Mouse (Mus musculus): Measurements from ENCODE around the gene Sh3pxd2a. TPM values are rescaled to one million over a fixed set of nuclear protein-coding genes. Genes with fewer than 3 reads are reported as not detected.

The Sh3pxd2a gene
- polyA plus RNA-seq, 1 experiment from 2014 or later: 2.7 TPM

GRCm38 (mm10) chr19:47421128-47421898 lies 42.9 kb downstream of the Sh3pxd2a start:
- H3K27ac ChIP-seq: 0 out of 2 replicates have a peak overlapping the region, but pooled peaks have one; percentile 25
- peaks cover 13% of the 10 kb centered on the region; the same call in 1 of the 2 replicates for H3K36me3 ChIP-seq
- peaks cover 3% of the 10 kb centered on the region; the same call in 1 of the 2 replicates for H3K27me3 ChIP-seq (ENCODE audit: insufficient read depth, poor library complexity, severe bottlenecking)
- 82% methylated on average over 14 of the region's 14 CpGs for WGBS
- H3K4me1 ChIP-seq (replicated peaks): peaks cover 35% of the 10 kb centered on the region
- H3K9me3 ChIP-seq: no peaks in the 10 kb centered on the region
- no peak overlapping the region for H3K4me3 ChIP-seq
- no peak for DNase-seq (ENCODE audit: low spot score)

GRCm38 (mm10) chr19:47420539-47420938 lies 43.7 kb downstream of the Sh3pxd2a start:
- H3K4me1 ChIP-seq (replicated peaks): peaks cover 38% of the 10 kb centered on the region
- no peaks in the 10 kb centered on the region for H3K9me3 ChIP-seq
- H3K27ac ChIP-seq: no peak overlapping the region
- no peak overlapping the region for H3K4me3 ChIP-seq
- H3K36me3 ChIP-seq: peaks cover 13% of the 10 kb centered on the region; the same call in 1 of the 2 replicates
- 89% methylated on average over 11 of the region's 11 CpGs for WGBS
- H3K27me3 ChIP-seq (ENCODE audit: insufficient read depth, poor library complexity, severe bottlenecking): peaks cover 3% of the 10 kb centered on the region; the same call in 1 of the 2 replicates
- no peak for DNase-seq (ENCODE audit: low spot score)

GRCm38 (mm10) chr19:47419208-47419607 lies 45.0 kb downstream of the Sh3pxd2a start:
- WGBS: 96% methylated on average over 8 of the region's 8 CpGs
- no peak for DNase-seq (ENCODE audit: low spot score)
- no peaks in the 10 kb centered on the region for H3K9me3 ChIP-seq
- H3K4me3 ChIP-seq: no peak overlapping the region
- H3K27ac ChIP-seq: no peak overlapping the region
- peaks cover 50% of the 10 kb centered on the region for H3K4me1 ChIP-seq (replicated peaks)
- peaks cover 11% of the 10 kb centered on the region; the same call in 1 of the 2 replicates for H3K36me3 ChIP-seq
- H3K27me3 ChIP-seq (ENCODE audit: insufficient read depth, poor library complexity, severe bottlenecking): peaks cover 2% of the 10 kb centered on the region; the same call in 1 of the 2 replicates

GRCm38 (mm10) chr19:47416161-47416560 lies 48.0 kb downstream of the Sh3pxd2a start:
- DNase-seq (ENCODE audit: low spot score): no peak
- 91% methylated on average over 12 of the region's 12 CpGs for WGBS
- H3K9me3 ChIP-seq: no peaks in the 10 kb centered on the region
- no peaks in the 10 kb centered on the region for H3K27me3 ChIP-seq (ENCODE audit: insufficient read depth, poor library complexity, severe bottlenecking)
- H3K4me1 ChIP-seq (replicated peaks): peaks cover 42% of the 10 kb centered on the region
- H3K36me3 ChIP-seq: peaks cover 6% of the 10 kb centered on the region; the same call in 1 of the 2 replicates
- H3K27ac ChIP-seq: no peak overlapping the region
- no peak overlapping the region for H3K4me3 ChIP-seq

GRCm38 (mm10) chr19:47414142-47414905 lies 49.9 kb downstream of the Sh3pxd2a start:
- 59% methylated on average over 13 of the region's 13 CpGs for WGBS
- H3K9me3 ChIP-seq: no peaks in the 10 kb centered on the region
- no peak for DNase-seq (ENCODE audit: low spot score)
- no peak overlapping the region for H3K4me3 ChIP-seq
- no peaks in the 10 kb centered on the region for H3K27me3 ChIP-seq (ENCODE audit: insufficient read depth, poor library complexity, severe bottlenecking)
- peaks cover 48% of the 10 kb centered on the region for H3K4me1 ChIP-seq (replicated peaks)
- H3K27ac ChIP-seq: peak overlapping the region; percentile 42; the same call in 1 of the 2 replicates
- H3K36me3 ChIP-seq: peaks cover 6% of the 10 kb centered on the region; the same call in 1 of the 2 replicates

- Histone ChIP-seq H3K36me3 (peaks cover 8% of the 10 kb centered on the region; the same call in 1 of the 2 replicates), H3K27me3 (ENCODE audit: insufficient read depth, poor library complexity, severe bottlenecking) (no peaks in the 10 kb centered on the region), H3K9me3 (no peaks in the 10 kb centered on the region), H3K4me3 (no peak overlapping the region), H3K27ac (no peak overlapping the region), H3K4me1 (replicated peaks) (peaks cover 56% of the 10 kb centered on the region)
- DNase-seq (ENCODE audit: low spot score): no peak
- WGBS: 90% methylated on average over 6 of the region's 6 CpGs
Measured at GRCm38 (mm10) chr19:47413458-47414005, 50.7 kb downstream of the Sh3pxd2a start.

GRCm38 (mm10) chr19:47412566-47413248 lies 51.5 kb downstream of the Sh3pxd2a start:
- Histone ChIP-seq H3K4me1 (replicated peaks) (peaks cover 61% of the 10 kb centered on the region), H3K27ac (peak overlapping the region; percentile 70; the same call in 1 of the 2 replicates), H3K27me3 (ENCODE audit: insufficient read depth, poor library complexity, severe bottlenecking) (no peaks in the 10 kb centered on the region), H3K9me3 (0 out of 2 replicates have a peak, but pooled peaks cover 4% of the 10 kb centered on the region), H3K36me3 (peaks cover 16% of the 10 kb centered on the region; the same call in 1 of the 2 replicates), H3K4me3 (no peak overlapping the region)
- 66% methylated on average over 11 of the region's 11 CpGs for WGBS
- no peak for DNase-seq (ENCODE audit: low spot score)

- 91% methylated on average over 6 of the region's 6 CpGs for WGBS
- no peak for DNase-seq (ENCODE audit: low spot score)
- 0 out of 2 replicates have a peak, but pooled peaks cover 4% of the 10 kb centered on the region for H3K9me3 ChIP-seq
- no peak overlapping the region; the same call in 1 of the 2 replicates for H3K27ac ChIP-seq
- peaks cover 22% of the 10 kb centered on the region; the same call in 1 of the 2 replicates for H3K36me3 ChIP-seq
- H3K4me3 ChIP-seq: no peak overlapping the region
- no peaks in the 10 kb centered on the region for H3K27me3 ChIP-seq (ENCODE audit: insufficient read depth, poor library complexity, severe bottlenecking)
- peaks cover 60% of the 10 kb centered on the region for H3K4me1 ChIP-seq (replicated peaks)
Measured at GRCm38 (mm10) chr19:47410301-47410700, 53.9 kb downstream of the Sh3pxd2a start.

GRCm38 (mm10) chr19:47409142-47409541 lies 55.1 kb downstream of the Sh3pxd2a start:
- Histone ChIP-seq H3K27me3 (ENCODE audit: insufficient read depth, poor library complexity, severe bottlenecking) (no peaks in the 10 kb centered on the region), H3K36me3 (peaks cover 22% of the 10 kb centered on the region; the same call in 1 of the 2 replicates), H3K4me1 (replicated peaks) (peaks cover 48% of the 10 kb centered on the region), H3K4me3 (no peak overlapping the region), H3K27ac (peak overlapping the region; percentile 54; the same call in 1 of the 2 replicates), H3K9me3 (0 out of 2 replicates have a peak, but pooled peaks cover 4% of the 10 kb centered on the region)
- no peak for DNase-seq (ENCODE audit: low spot score)

GRCm38 (mm10) chr19:47408656-47409055 lies 55.5 kb downstream of the Sh3pxd2a start:
- WGBS: 63% methylated on average over 7 of the region's 7 CpGs
- Histone ChIP-seq H3K4me1 (replicated peaks) (peaks cover 52% of the 10 kb centered on the region), H3K4me3 (no peak overlapping the region), H3K27ac (peak overlapping the region; percentile 54), H3K9me3 (0 out of 2 replicates have a peak, but pooled peaks cover 4% of the 10 kb centered on the region), H3K27me3 (ENCODE audit: insufficient read depth, poor library complexity, severe bottlenecking) (no peaks in the 10 kb centered on the region), H3K36me3 (peaks cover 22% of the 10 kb centered on the region; the same call in 1 of the 2 replicates)
- no peak for DNase-seq (ENCODE audit: low spot score)

- Histone ChIP-seq H3K9me3 (0 out of 2 replicates have a peak, but pooled peaks cover 4% of the 10 kb centered on the region), H3K27ac (peak overlapping the region; percentile 25), H3K4me1 (replicated peaks) (peaks cover 55% of the 10 kb centered on the region), H3K27me3 (ENCODE audit: insufficient read depth, poor library complexity, severe bottlenecking) (no peaks in the 10 kb centered on the region), H3K36me3 (peaks cover 21% of the 10 kb centered on the region; the same call in 1 of the 2 replicates), H3K4me3 (no peak overlapping the region)
- no peak for DNase-seq (ENCODE audit: low spot score)
- 93% methylated on average over 6 of the region's 6 CpGs for WGBS
Measured at GRCm38 (mm10) chr19:47407332-47407731, 56.9 kb downstream of the Sh3pxd2a start.

GRCm38 (mm10) chr19:47406524-47406923 lies 57.7 kb downstream of the Sh3pxd2a start:
- 86% methylated on average over 6 of the region's 6 CpGs for WGBS
- Histone ChIP-seq H3K27ac (0 out of 2 replicates have a peak overlapping the region, but pooled peaks have one; percentile 37), H3K4me3 (no peak overlapping the region), H3K9me3 (0 out of 2 replicates have a peak, but pooled peaks cover 4% of the 10 kb centered on the region), H3K36me3 (peaks cover 17% of the 10 kb centered on the region; the same call in 1 of the 2 replicates), H3K27me3 (ENCODE audit: insufficient read depth, poor library complexity, severe bottlenecking) (no peaks in the 10 kb centered on the region), H3K4me1 (replicated peaks) (peaks cover 59% of the 10 kb centered on the region)
- DNase-seq (ENCODE audit: low spot score): no peak
